Mouse (Mus musculus) kidney, embryonic 15.5 days (tissue): Measurements from ENCODE around the gene Mpst. TPM values are rescaled to one million over a fixed set of nuclear protein-coding genes. Genes with fewer than 3 reads are reported as not detected.

Experiments used
- ATAC-seq: fragments of 200-750 bp; cut with Nextera tagmentation; replicated peaks from 2 replicates; pipeline ENCODE4 v1.8.0; 2017; ENCODE audit warnings: moderate TSS enrichment; ENCODE audit not compliant: low FRiP score
- H3K27ac ChIP-seq: fragments of 300-500 bp; sonication (generic); 2 replicates; pipeline ENCODE4 v1.5.1; 2015; ENCODE audit warnings: mild to moderate bottlenecking, inconsistent platforms
- H3K27me3 ChIP-seq: fragments of 300-500 bp; sonication (generic); 2 replicates; pipeline ENCODE4 v1.6.1; 2015; ENCODE audit warnings: inconsistent platforms
- H3K36me3 ChIP-seq: fragments of 300-500 bp; sonication (generic); 2 replicates; pipeline ENCODE4 v1.6.1; 2015; ENCODE audit warnings: inconsistent platforms
- H3K4me1 ChIP-seq: fragments of 300-500 bp; sonication (generic); 2 replicates; pipeline ENCODE4 v1.6.1; 2015; ENCODE audit warnings: inconsistent platforms
- H3K4me2 ChIP-seq: fragments of 300-500 bp; sonication (generic); 2 replicates; pipeline ENCODE4 v1.6.1; 2015; ENCODE audit warnings: moderate library complexity, mild to moderate bottlenecking, inconsistent platforms
- H3K4me3 ChIP-seq: fragments of 300-500 bp; sonication (generic); replicated peaks from 2 replicates; pipeline ENCODE4 v1.5.1; 2015; ENCODE audit warnings: mild to moderate bottlenecking, inconsistent platforms
- H3K9ac ChIP-seq: fragments of 300-500 bp; sonication (generic); 2 replicates; pipeline ENCODE4 v1.6.1; 2015; ENCODE audit warnings: mild to moderate bottlenecking, inconsistent platforms
- H3K9me3 ChIP-seq: fragments of 300-500 bp; sonication (generic); replicated peaks from 2 replicates; pipeline ENCODE4 v1.6.1; 2016; ENCODE audit warnings: inconsistent platforms
- WGBS: fragments of 180-500 bp; shearing (Covaris S2); methylation state at CpG from one replicate; pipeline ENCODE4 v1.1.7; 2015; ENCODE audit warnings: mixed read lengths; 5-methylcytosine and 5-hydroxymethylcytosine counted together
- polyA plus RNA-seq: library from polyadenylated mRNA; unstranded; fragments of >200 nt; fragmentation: Nextera tagmentation; extraction: Ambion mirVana; gene quantifications from 2 replicates; pipeline ENCODE4 v1.2.1, GENCODE M21; 2015

The Mpst gene
- 3.3 and 4.1 TPM in 2 replicates for polyA plus RNA-seq

GRCm38 (mm10) chr15:78406293-78406934 is at the start of gene Mpst:
Gene Mpst, plus strand, starts transcription at chr15:78406416.
- no peaks in the 10 kb centered on the region for H3K9me3 ChIP-seq

GRCm38 (mm10) chr15:78365916-78366315 is 40.3 kb upstream of the Mpst start:
- no peak overlapping the region for H3K9ac ChIP-seq
- no peak overlapping the region for H3K4me3 ChIP-seq
- no peak overlapping the region for H3K4me2 ChIP-seq
- no peaks in the 10 kb centered on the region for H3K36me3 ChIP-seq
- ATAC-seq, result no peak
- WGBS, result 43% methylated on average over 2 of the region's 2 CpGs
- no peaks in the 10 kb centered on the region for H3K4me1 ChIP-seq
- no peak overlapping the region for H3K27ac ChIP-seq
- H3K9me3 ChIP-seq, result peaks cover 3% of the 10 kb centered on the region; the same call in 1 of the 2 replicates
- H3K27me3 ChIP-seq, result peaks cover 39% of the 10 kb centered on the region

More at GRCm38 (mm10) chr15:78406293-78406934, at the start of gene Mpst:
- peaks cover 67% of the 10 kb centered on the region for H3K4me1 ChIP-seq
- no peaks in the 10 kb centered on the region; the same call in 1 of the 2 replicates for H3K36me3 ChIP-seq
- H3K27ac ChIP-seq, result peak within 1 kb of the TSS; percentile 99
- ATAC-seq, result peak; percentile 84
- H3K4me2 ChIP-seq, result peak within 1 kb of the TSS; percentile 86
- peak within 1 kb of the TSS; percentile 63 for H3K4me3 ChIP-seq
- under 1% methylated on average over 40 of the region's 40 CpGs for WGBS
- peaks cover 37% of the 10 kb centered on the region for H3K27me3 ChIP-seq
- H3K9ac ChIP-seq, result peak within 1 kb of the TSS; percentile 66

- Histone ChIP-seq H3K27me3 (peaks cover 39% of the 10 kb centered on the region), H3K4me3 (no peak overlapping the region), H3K27ac (no peak overlapping the region), H3K9me3 (peaks cover 3% of the 10 kb centered on the region; the same call in 1 of the 2 replicates), H3K9ac (no peak overlapping the region), H3K4me2 (no peak overlapping the region), H3K36me3 (no peaks in the 10 kb centered on the region), H3K4me1 (no peaks in the 10 kb centered on the region)
- 77% methylated on average over 8 of the region's 8 CpGs for WGBS
- no peak for ATAC-seq
These were observed 39.3 kb upstream of the Mpst start for GRCm38 (mm10) chr15:78366875-78367274.

- Histone ChIP-seq H3K36me3 (no peaks in the 10 kb centered on the region), H3K9ac (no peak overlapping the region), H3K4me1 (no peaks in the 10 kb centered on the region), H3K4me3 (no peak overlapping the region), H3K27ac (no peak overlapping the region), H3K9me3 (no peaks in the 10 kb centered on the region), H3K27me3 (peaks cover 39% of the 10 kb centered on the region), H3K4me2 (no peak overlapping the region)
- 74% methylated on average over 3 of the region's 3 CpGs for WGBS
- ATAC-seq, result no peak
These were observed 38.4 kb upstream of the Mpst start for GRCm38 (mm10) chr15:78367811-78368210.

GRCm38 (mm10) chr15:78368926-78369346 is 37.3 kb upstream of the Mpst start:
- no peak for ATAC-seq

GRCm38 (mm10) chr15:78369641-78370040 is 36.6 kb upstream of the Mpst start:
- no peak overlapping the region for H3K9ac ChIP-seq
- no peaks in the 10 kb centered on the region for H3K4me1 ChIP-seq
- no peaks in the 10 kb centered on the region for H3K9me3 ChIP-seq
- no peak for ATAC-seq
- peaks cover 39% of the 10 kb centered on the region for H3K27me3 ChIP-seq
- no peak overlapping the region for H3K27ac ChIP-seq
- H3K4me2 ChIP-seq, result no peak overlapping the region
- no peaks in the 10 kb centered on the region for H3K36me3 ChIP-seq
- WGBS, result 81% methylated on average over 1 of the region's 1 CpGs
- H3K4me3 ChIP-seq, result no peak overlapping the region

More at GRCm38 (mm10) chr15:78368926-78369346, 37.3 kb upstream of the Mpst start:
- Histone ChIP-seq H3K4me3 (no peak overlapping the region), H3K9ac (no peak overlapping the region), H3K27me3 (peaks cover 39% of the 10 kb centered on the region), H3K9me3 (no peaks in the 10 kb centered on the region), H3K4me2 (no peak overlapping the region), H3K27ac (no peak overlapping the region), H3K36me3 (no peaks in the 10 kb centered on the region), H3K4me1 (no peaks in the 10 kb centered on the region)
- WGBS, result 10% methylated on average over 8 of the region's 8 CpGs

GRCm38 (mm10) chr15:78372796-78373195 is 33.4 kb upstream of the Mpst start:
- H3K4me2 ChIP-seq, result no peak overlapping the region
- H3K27me3 ChIP-seq, result peaks cover 26% of the 10 kb centered on the region
- 49% methylated on average over 3 of the region's 3 CpGs for WGBS
- H3K36me3 ChIP-seq, result no peaks in the 10 kb centered on the region
- H3K9ac ChIP-seq, result no peak overlapping the region
- H3K4me3 ChIP-seq, result no peak overlapping the region
- no peaks in the 10 kb centered on the region for H3K9me3 ChIP-seq
- no peak for ATAC-seq
- H3K4me1 ChIP-seq, result no peaks in the 10 kb centered on the region
- H3K27ac ChIP-seq, result no peak overlapping the region

- 64% methylated on average over 3 of the region's 3 CpGs for WGBS
These were observed 32.0 kb upstream of the Mpst start for GRCm38 (mm10) chr15:78374204-78374603.

GRCm38 (mm10) chr15:78377859-78378258 is 28.4 kb upstream of the Mpst start:
- H3K9ac ChIP-seq, result no peak overlapping the region
- no peak for ATAC-seq
- H3K4me1 ChIP-seq, result no peaks in the 10 kb centered on the region
- H3K27ac ChIP-seq, result no peak overlapping the region
- WGBS, result 85% methylated on average over 10 of the region's 10 CpGs
- H3K36me3 ChIP-seq, result no peaks in the 10 kb centered on the region
- H3K4me3 ChIP-seq, result no peak overlapping the region
- H3K27me3 ChIP-seq, result no peaks in the 10 kb centered on the region
- H3K4me2 ChIP-seq, result no peak overlapping the region
- no peaks in the 10 kb centered on the region for H3K9me3 ChIP-seq

More at GRCm38 (mm10) chr15:78374204-78374603, 32.0 kb upstream of the Mpst start:
- no peak overlapping the region for H3K4me2 ChIP-seq
- no peaks in the 10 kb centered on the region for H3K36me3 ChIP-seq
- no peak overlapping the region for H3K27ac ChIP-seq
- no peak for ATAC-seq
- peaks cover 12% of the 10 kb centered on the region for H3K27me3 ChIP-seq
- no peaks in the 10 kb centered on the region for H3K4me1 ChIP-seq
- H3K9me3 ChIP-seq, result no peaks in the 10 kb centered on the region
- H3K9ac ChIP-seq, result no peak overlapping the region
- no peak overlapping the region for H3K4me3 ChIP-seq

GRCm38 (mm10) chr15:78378556-78378955 is 27.7 kb upstream of the Mpst start:
- no peak overlapping the region for H3K4me2 ChIP-seq
- H3K27ac ChIP-seq, result no peak overlapping the region
- no peak overlapping the region for H3K9ac ChIP-seq
- H3K4me1 ChIP-seq, result no peaks in the 10 kb centered on the region
- no peaks in the 10 kb centered on the region for H3K9me3 ChIP-seq
- H3K4me3 ChIP-seq, result no peak overlapping the region
- WGBS, result 63% methylated on average over 10 of the region's 10 CpGs
- H3K36me3 ChIP-seq, result no peaks in the 10 kb centered on the region
- no peak for ATAC-seq
- H3K27me3 ChIP-seq, result no peaks in the 10 kb centered on the region

GRCm38 (mm10) chr15:78380208-78380607 is 26.0 kb upstream of the Mpst start:
- no peak overlapping the region for H3K4me3 ChIP-seq
- WGBS, result 82% methylated on average over 2 of the region's 2 CpGs
- no peaks in the 10 kb centered on the region for H3K36me3 ChIP-seq

GRCm38 (mm10) chr15:78380741-78381140 is 25.5 kb upstream of the Mpst start:
- H3K9me3 ChIP-seq, result no peaks in the 10 kb centered on the region
- no peak overlapping the region for H3K27ac ChIP-seq
- no peaks in the 10 kb centered on the region for H3K36me3 ChIP-seq
- H3K4me3 ChIP-seq, result no peak overlapping the region
- H3K27me3 ChIP-seq, result no peaks in the 10 kb centered on the region
- ATAC-seq, result no peak
- no peaks in the 10 kb centered on the region for H3K4me1 ChIP-seq
- no peak overlapping the region for H3K4me2 ChIP-seq
- WGBS, result 79% methylated on average over 4 of the region's 4 CpGs
- no peak overlapping the region for H3K9ac ChIP-seq

More at GRCm38 (mm10) chr15:78380208-78380607, 26.0 kb upstream of the Mpst start:
- no peaks in the 10 kb centered on the region for H3K27me3 ChIP-seq
- H3K27ac ChIP-seq, result no peak overlapping the region
- H3K9ac ChIP-seq, result no peak overlapping the region
- no peaks in the 10 kb centered on the region for H3K4me1 ChIP-seq
- H3K9me3 ChIP-seq, result no peaks in the 10 kb centered on the region
- no peak overlapping the region for H3K4me2 ChIP-seq
- ATAC-seq, result no peak
